Mouse (Mus musculus) right cerebral cortex, postnatal 25 days (tissue): ENCODE data around the gene 4921536K21Rik.
A peak's percentile ranks its signal among the peaks of the same experiment; 100 is the strongest.

Experiments used
- DNase-seq: peaks from one replicate; pipeline ENCODE4 v3.0.0; 2022

The 4921536K21Rik gene

GRCm38 (mm10) chr11:3910513-3911310 is 15.8 kb upstream of the 4921536K21Rik start:
- DNase-seq = no peak

DNA sequence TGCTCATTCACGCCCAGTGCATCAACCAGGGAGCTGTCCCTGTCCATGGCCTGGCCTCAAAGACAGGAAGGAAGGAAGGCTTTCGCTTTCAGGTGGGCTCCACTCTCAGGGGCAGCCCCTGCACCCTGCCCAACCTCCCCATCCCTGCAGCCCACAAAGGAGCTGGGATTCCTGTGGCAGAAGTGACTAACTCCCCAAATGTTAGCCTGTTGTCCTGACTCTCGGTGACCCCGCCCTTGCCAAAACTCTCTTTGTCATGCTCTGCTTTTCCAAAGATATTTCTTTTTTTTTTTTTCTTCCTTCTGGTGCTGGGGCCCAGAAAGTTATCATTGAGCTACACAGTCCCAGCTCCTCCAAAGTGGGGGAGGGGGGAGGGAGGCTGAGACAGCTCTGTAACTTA is 14.3 kb upstream of the 4921536K21Rik start:
- no peak for DNase-seq

GRCm38 (mm10) chr11:3905446-3905845 is 10.5 kb upstream of the 4921536K21Rik start:
- no peak for DNase-seq

DNA sequence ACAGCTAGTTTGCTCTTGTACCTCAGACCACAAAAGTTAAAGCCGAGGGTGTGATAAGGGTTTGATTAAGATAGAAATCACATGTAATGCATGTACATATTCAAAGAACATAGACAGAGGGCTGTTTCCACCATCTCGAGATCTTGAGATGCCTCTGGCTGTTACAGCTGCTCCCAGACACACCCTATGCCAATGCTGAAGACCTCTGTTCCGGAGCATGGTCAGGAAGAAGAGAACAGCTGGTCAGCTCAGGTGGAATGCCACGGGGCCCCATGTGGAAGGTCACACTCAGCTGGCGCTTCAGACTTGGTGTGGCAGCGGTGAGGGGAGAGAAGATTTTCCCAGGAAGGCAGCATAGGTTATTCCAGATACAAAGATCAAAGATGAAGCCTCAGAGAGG is 9.8 kb upstream of the 4921536K21Rik start:
- no peak for DNase-seq

GRCm38 (mm10) chr11:3903046-3903445 is 8.1 kb upstream of the 4921536K21Rik start:
- peak; percentile 48 for DNase-seq

DNA sequence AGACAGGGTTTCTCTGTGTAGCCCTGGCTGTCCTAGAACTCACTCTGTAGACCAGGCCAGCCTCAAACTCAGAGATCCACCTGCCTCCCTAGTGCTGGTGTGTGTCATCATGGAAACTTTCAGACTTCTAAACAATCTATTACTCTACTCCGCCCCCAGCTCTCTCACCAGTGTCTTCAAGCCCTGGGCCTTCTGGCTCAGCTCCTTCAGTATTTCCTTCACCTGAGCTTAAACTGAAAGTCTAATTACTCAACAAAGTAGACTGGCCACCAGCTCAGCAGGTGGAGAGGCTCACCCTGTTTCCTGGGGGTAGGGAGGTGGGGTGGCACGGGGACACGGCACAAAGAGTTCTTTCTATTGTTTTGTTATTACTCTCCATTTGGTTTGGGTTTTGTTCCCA is 7.6 kb upstream of the 4921536K21Rik start:
- DNase-seq = no peak

DNA sequence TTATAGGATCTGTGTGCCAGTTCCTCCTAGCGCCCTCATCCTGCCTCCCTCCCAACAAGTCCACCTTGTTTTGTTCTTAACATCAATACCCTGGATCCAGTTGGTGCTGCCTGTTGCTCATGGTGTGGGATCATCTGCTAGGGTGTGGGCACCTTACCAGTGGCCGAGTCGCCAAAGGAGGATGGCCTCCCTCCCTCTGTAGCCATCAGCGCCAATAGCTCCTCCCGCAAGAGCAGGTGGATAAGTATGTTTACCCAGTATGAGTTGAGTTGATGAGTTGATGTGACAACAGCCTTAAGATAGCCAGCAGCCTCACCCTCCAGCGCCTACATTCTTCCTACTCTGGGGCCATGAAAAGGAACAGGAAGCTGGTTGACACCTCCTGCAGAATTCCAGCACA is 5.4 kb upstream of the 4921536K21Rik start:
- no peak for DNase-seq

GRCm38 (mm10) chr11:3895933-3896332 is 1.0 kb upstream of the 4921536K21Rik start:
- no peak for DNase-seq

- DNase-seq = no peak
These were observed 560 bp upstream of the 4921536K21Rik start for GRCm38 (mm10) chr11:3895458-3895857.

DNA sequence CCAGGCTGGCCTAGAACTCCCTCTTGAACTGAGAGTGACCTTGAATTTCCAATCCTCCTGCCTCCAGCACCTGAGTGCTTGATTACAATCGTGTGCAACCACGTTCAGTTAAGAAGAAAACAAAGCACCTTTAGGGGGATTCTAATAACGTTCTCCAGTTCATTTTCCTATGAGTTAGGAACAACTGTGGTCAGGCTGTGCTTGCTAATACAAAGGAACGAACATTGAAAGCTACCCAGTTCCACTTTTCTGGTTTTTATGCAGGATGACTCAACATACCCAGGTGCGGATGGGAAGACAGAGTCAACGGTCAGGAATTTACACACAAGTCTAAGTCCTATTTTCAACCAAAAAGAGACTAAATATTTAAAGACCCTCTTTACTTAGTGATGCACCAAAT is 928 bp downstream of the 4921536K21Rik start:
- no peak for DNase-seq

GRCm38 (mm10) chr11:3887331-3887730 is 7.6 kb downstream of the 4921536K21Rik start:
- DNase-seq = no peak

- DNase-seq = no peak
These were observed 11.2 kb downstream of the 4921536K21Rik start for GRCm38 (mm10) chr11:3883711-3884110.

DNA sequence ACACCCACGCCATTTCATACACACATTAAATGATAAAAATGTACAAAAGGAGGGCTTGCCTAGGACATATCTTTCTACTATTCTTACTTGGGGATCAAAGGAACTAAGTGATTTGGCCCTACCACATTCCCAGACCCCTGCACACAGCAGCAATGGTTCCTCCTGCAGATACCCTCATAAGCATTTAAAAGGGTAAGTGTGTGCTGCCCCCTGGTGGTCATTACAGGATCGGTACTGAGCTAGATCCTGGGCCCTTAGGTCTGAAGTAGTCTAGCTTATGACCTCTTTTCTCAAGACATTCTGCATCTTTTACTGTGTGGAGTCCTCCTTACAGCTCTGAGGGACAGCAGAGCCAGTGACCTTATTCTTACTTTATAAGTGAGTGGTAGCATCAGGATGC is 15.1 kb downstream of the 4921536K21Rik start:
- DNase-seq = peak; percentile 59

DNA sequence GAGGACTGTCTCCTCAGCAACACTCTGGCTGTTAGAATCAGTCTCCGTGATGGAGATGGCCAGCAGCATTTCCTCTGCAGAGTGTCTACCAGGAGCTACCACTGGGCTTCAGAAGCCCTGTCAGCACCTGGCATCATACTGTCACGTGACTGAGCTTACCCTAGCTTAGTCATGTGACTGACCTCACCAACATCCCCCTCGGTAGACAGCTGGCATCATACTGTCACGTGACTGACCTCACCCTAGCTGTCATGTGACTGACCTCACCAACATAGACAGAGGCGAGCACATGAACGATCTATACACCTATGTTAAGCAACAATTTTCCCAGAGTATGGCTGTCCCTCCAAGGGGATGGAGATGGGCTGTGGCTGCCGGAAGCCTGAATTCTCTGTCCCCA is 16.2 kb downstream of the 4921536K21Rik start:
- DNase-seq = no peak

DNA sequence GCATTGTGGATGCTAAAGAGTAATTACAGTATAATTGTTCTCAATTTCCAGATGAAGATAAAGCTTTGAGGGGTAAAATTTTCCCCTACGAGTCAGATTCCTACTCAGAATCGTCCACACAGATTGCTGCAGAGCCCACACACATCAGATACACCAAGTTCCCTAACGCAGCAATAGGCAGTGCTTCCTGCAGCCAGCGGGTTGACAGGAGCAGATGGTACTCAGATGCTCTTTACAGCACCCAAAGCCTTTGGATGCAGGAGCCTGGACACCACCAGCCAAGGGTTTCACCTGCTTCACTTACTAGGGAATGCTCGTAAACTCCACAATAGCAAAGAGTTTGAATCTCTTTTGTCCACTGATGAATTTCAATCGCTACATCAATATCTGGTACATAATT is 18.5 kb downstream of the 4921536K21Rik start:
- DNase-seq = no peak

DNA sequence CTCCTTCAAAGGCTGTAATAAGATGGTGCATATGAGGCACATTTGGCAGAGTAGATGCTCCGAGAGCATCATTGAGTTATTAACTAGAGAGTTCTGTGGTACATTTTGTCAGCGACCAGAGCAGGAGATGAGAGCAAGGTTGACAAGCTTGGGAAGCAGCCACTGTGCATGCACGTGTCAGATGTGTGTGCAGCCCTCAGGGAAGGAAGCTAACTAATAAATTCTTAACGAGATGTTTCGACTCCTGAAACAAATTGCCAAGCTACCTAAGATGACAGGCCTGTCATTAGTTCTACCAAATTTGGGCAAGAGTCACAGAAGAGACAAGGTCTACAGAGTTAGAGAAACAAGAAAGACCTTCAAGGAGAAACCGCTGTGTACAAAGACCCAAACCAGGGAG is 30.6 kb downstream of the 4921536K21Rik start:
- DNase-seq = no peak

- peak; percentile 77 for DNase-seq
These were observed 31.3 kb downstream of the 4921536K21Rik start, which contains the start of gene Osbp2 for GRCm38 (mm10) chr11:3863454-3864112. Gene Osbp2 (minus strand): TSS chr11:3863903.

DNA sequence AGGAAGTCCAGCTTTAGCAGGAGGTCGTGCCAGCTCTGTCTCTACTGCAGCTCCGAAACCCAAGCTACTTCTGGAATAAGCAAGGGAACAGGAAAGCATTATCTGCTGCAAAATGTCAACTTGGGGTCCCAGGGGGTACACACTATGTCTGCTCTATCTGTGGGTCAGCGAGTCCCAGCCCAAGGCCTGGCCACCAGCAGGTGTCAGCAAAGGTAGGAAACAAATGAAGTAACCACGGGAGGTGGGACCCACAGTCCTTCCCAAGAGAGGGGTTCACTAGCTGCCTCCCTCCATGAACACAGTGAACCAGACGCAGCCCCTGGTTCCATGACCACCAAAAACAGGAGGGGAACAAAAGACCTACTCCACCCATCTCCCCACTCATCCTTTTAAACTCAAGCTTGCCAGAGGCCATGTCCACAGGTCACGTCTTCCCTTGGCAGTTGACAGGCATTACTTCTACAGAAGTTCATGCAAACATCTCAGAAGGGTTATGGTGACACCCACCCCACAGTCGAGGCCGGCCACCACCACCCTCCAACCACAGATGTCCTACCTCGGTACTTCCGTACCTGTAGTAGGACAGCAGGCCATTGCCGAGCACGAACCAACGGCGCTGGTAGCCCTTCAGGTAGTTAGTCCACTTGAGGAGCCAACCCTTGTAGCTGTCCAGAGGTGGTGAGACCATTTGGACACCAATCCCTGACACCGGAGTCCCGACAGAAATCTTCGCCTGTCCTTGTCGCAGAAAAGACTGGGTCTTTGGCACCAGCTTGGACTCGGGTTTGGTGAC is 32.0 kb downstream of the 4921536K21Rik start:
- DNase-seq = no peak

DNA sequence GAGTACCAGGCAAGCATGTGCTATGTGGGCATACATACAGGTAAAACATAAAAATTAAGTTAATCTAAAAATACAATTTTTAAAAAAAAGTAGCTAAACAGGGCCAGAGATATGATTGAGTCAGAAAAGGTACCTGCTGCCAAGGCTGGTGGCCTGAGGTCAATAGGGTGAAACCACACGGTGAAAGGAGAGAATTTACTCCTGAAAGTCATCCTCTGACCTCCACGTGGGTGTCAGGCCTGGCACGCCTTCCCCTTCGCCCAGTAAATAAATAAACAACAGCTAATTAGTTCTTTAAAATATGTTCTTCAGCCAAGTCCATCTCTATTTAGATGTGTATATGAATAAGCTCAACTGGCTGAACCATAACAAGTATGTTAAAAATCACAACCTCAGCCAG is 34.5 kb downstream of the 4921536K21Rik start:
- DNase-seq = no peak

GRCm38 (mm10) chr11:3859778-3860177 is 35.1 kb downstream of the 4921536K21Rik start:
- DNase-seq = no peak

- DNase-seq = no peak
These were observed 37.0 kb downstream of the 4921536K21Rik start for GRCm38 (mm10) chr11:3857902-3858301.

DNA sequence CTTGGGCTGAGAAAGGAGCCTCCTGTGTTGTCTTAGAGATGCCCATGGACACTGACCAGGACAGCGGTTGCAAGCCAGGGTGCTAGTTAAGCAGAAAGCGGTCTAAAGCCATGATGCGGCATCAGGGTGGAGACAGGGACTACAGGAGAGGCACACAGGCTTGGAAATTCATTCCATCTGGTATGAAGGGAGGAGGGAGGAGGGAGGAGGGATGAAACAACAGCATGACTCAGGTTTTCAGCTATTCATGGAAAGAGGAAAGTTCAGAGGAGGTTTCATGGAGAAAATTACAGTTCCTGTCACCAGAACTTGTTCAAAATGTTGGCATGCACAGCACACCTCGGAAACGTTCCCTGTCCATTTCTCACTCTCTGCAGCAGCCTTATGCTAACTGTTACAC is 39.1 kb downstream of the 4921536K21Rik start:
- no peak for DNase-seq

DNA sequence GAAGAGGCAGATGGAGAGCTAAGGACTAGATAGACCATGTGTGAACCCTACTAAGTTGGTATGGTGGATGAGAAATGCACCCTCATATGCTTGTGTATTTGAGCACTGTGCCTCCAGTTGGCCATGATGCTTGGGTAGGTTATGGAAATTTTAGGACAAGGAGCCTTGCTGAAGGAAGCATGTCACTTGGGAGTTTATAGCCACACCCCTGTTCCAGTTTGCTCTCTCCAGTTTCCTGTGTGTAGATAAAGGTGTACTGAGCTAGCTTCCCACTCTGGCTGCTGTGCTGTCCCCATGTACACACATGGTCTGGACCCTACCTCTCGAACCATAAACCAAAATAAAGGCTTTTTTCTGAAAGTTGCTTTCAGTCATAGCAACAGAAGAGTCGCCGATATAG is 40.7 kb downstream of the 4921536K21Rik start:
- DNase-seq = no peak
